Mouse (Mus musculus): Measurements from ENCODE around the gene Adh5. TPM values are rescaled to one million over a fixed set of nuclear protein-coding genes. Genes with fewer than 3 reads are reported as not detected.
"Not testable (repeated sequence)": the region's sequence is repeated elsewhere in the genome, so short reads cannot be mapped to it uniquely, and the experiment has no call there.

The Adh5 gene
- polyA plus RNA-seq, 1 experiment from 2014 or later, result 255 TPM

GRCm38 (mm10) chr3:138464573-138465147, 21.8 kb downstream of the Adh5 start:
- no peak for DNase-seq (ENCODE audit: low spot score)
- peaks cover 96% of the 10 kb centered on the region for H3K36me3 ChIP-seq
- no peaks in the 10 kb centered on the region for H3K27me3 ChIP-seq (ENCODE audit: insufficient read depth, poor library complexity, severe bottlenecking)
- no peak overlapping the region for H3K4me3 ChIP-seq
- no peaks in the 10 kb centered on the region for H3K9me3 ChIP-seq
- 86% methylated on average over 16 of the region's 16 CpGs for WGBS
- H3K4me1 ChIP-seq (replicated peaks), result no peaks in the 10 kb centered on the region
- H3K27ac ChIP-seq, result no peak overlapping the region

DNA sequence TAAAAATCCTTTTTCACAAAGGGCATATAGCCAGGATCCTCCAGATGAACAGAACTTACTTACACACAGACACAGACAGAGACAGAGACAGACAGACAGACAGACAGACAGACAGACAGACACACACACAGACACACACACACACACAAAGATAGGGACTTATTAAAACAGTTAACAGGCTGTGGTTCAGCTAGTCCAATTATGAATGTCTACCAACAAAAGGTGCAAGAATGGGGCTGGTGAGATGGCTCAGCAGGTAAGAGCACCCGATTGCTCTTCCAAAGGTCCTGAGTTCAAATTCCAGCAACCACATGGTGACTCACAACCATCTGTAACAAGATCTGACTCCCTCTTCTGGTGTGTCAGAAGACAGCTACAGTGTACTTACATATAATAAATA, 23.8 kb downstream of the Adh5 start:
- H3K4me3 ChIP-seq; DNase-seq (ENCODE audit: low spot score); H3K27ac ChIP-seq; H3K27me3 ChIP-seq (ENCODE audit: insufficient read depth, poor library complexity, severe bottlenecking); H3K4me1 ChIP-seq (replicated peaks); H3K9me3 ChIP-seq: not testable (repeated sequence)
- 91% methylated on average over 1 of the region's 1 CpGs for WGBS
- H3K36me3 ChIP-seq, result peaks cover 96% of the 10 kb centered on the region

DNA sequence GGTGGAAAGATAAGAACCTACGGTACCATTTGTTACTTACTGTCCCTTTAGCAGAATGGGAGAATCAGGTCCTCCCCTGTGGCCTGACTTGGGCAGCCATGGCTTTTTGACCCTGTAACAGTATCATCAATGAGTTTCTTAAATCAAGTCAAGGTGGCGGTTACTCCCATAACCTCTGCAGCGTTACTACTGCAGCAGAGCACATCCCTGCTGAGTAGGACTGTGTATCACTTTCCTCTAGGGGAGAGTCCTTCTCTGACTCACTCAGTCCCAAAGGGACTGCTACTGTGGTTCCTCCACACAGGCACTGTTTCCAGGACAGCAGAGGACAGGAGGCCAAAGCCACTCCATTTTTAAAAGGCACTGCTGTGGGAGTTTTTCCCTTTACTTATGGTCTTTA, 28.2 kb downstream of the Adh5 start:
- WGBS, result 82% methylated on average over 3 of the region's 3 CpGs
- DNase-seq (ENCODE audit: low spot score), result no peak
- Histone ChIP-seq H3K4me3 (no peak overlapping the region), H3K9me3 (no peaks in the 10 kb centered on the region), H3K4me1 (replicated peaks) (no peaks in the 10 kb centered on the region), H3K27ac (no peak overlapping the region), H3K36me3 (peaks cover 91% of the 10 kb centered on the region), H3K27me3 (ENCODE audit: insufficient read depth, poor library complexity, severe bottlenecking) (no peaks in the 10 kb centered on the region)

GRCm38 (mm10) chr3:138479489-138479888, 36.6 kb downstream of the Adh5 start:
- WGBS, result 94% methylated on average over 8 of the region's 8 CpGs

GRCm38 (mm10) chr3:138481526-138482284, 38.8 kb downstream of the Adh5 start:
- WGBS, result 77% methylated on average over 14 of the region's 14 CpGs
- H3K4me1 ChIP-seq (replicated peaks), result no peaks in the 10 kb centered on the region
- H3K27ac ChIP-seq, result no peak overlapping the region
- DNase-seq (ENCODE audit: low spot score), result no peak
- H3K4me3 ChIP-seq, result no peak overlapping the region
- H3K9me3 ChIP-seq, result no peaks in the 10 kb centered on the region
- peaks cover 90% of the 10 kb centered on the region for H3K36me3 ChIP-seq
- H3K27me3 ChIP-seq (ENCODE audit: insufficient read depth, poor library complexity, severe bottlenecking), result no peaks in the 10 kb centered on the region

More at GRCm38 (mm10) chr3:138479489-138479888, 36.6 kb downstream of the Adh5 start:
- no peaks in the 10 kb centered on the region for H3K9me3 ChIP-seq
- H3K27me3 ChIP-seq (ENCODE audit: insufficient read depth, poor library complexity, severe bottlenecking), result no peaks in the 10 kb centered on the region
- no peak overlapping the region for H3K4me3 ChIP-seq
- H3K27ac ChIP-seq, result no peak overlapping the region
- H3K4me1 ChIP-seq (replicated peaks), result no peaks in the 10 kb centered on the region
- DNase-seq (ENCODE audit: low spot score), result no peak
- H3K36me3 ChIP-seq, result peaks cover 86% of the 10 kb centered on the region

DNA sequence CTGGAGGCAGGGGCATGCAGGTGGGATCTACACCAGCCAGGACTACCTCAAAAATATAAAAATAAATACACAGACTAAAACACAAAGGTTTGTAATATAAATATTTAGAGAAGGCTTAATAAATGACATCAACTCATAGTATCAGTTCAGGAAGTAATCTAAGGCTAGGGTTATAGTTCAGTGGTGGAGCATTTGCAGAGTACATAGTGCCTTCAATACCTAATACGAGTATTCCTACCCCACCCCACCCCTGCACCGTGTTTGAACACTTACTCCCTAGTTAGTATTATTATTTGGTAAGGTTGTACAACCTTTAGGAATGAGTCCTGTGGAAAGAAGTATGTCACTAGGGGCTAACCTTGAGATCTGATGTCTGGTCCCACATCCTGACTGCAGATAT, 40.3 kb downstream of the Adh5 start:
- Histone ChIP-seq H3K4me3 (no peak overlapping the region), H3K9me3 (no peaks in the 10 kb centered on the region), H3K4me1 (replicated peaks) (peaks cover 7% of the 10 kb centered on the region), H3K27ac (no peak overlapping the region), H3K27me3 (ENCODE audit: insufficient read depth, poor library complexity, severe bottlenecking) (no peaks in the 10 kb centered on the region), H3K36me3 (peaks cover 86% of the 10 kb centered on the region)
- no peak for DNase-seq (ENCODE audit: low spot score)
- 92% methylated on average over 2 of the region's 2 CpGs for WGBS

DNA sequence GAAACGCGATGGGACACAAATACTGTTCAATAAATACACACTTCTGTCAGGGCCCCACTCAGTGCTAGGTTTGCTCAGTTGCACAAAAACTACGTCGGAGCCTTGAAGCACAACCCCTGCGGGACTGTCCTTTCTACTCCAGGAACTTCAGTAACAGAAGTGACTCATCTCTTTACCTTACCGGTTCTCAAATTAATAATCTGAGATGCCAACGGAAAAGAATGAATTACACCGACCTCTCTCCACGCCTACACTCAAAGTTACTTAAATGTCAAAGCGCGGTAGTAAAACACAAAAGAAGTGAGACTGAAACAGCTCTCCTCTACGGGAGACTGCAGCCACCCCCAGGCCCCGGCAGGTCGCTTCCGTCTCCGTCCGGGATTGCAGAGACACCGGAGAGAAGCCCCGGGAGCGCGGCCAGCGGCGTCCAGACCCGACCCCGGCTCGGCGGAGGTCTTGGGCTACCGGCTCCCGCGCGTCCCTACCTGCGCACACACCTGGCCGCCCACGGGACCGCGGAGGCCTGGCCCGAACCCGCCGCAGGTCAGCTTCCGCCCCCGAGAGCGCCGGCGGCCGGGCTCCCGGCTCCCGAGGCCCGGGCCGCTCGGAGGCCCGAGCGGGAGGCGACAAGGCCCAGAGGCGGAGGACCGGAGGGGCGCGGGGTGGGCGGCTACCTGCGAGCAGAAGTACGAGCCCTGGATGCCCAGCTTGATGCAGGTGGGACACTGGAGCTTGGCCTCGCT, 45.9 kb downstream of the Adh5 start:
- WGBS, result under 1% methylated on average over 61 of the region's 61 CpGs
- peaks cover 36% of the 10 kb centered on the region for H3K36me3 ChIP-seq
- no peaks in the 10 kb centered on the region for H3K27me3 ChIP-seq (ENCODE audit: insufficient read depth, poor library complexity, severe bottlenecking)
- H3K27ac ChIP-seq, result peak overlapping the region; percentile 94
- DNase-seq (ENCODE audit: low spot score), result no peak
- H3K9me3 ChIP-seq, result no peaks in the 10 kb centered on the region
- H3K4me3 ChIP-seq, result peak overlapping the region; percentile 92
- peaks cover 14% of the 10 kb centered on the region for H3K4me1 ChIP-seq (replicated peaks)

DNA sequence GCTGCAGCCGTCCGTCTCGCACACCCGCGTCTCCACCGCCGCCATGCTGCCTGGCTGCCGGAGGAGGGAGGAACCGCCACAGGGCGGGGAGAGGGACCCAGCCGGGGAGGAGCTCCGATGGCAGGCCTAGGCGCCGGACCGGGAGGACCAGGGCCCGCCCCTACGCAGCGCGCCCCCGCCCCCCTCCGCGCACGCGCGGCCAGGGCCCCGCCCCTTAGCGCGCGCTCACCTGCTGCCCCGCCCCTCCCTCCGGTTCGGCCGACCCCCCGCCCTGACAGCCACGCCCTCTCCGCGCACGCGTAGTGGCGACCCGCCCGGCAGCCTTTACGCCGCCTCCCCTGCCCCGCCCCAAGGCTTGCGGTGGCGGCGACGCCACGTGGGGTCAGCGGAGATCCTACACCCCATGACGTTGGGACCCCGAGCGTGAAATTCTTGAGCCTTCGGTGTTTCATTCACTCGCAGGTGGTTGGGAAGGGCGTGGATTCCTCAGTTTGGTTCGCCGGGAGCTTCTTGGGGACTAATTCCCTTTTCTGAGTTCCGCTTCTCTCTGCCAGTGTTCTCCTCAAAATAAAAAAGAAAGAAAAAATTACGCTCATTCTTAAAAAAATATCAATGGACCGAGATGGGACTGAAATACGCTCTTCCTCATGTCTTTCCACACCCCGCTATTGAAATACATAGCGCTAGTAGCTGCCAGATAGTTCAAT, 46.6 kb downstream of the Adh5 start, which contains the start of gene Metap1:
Metap1 (minus strand) TSS at position 189 of the 707 bp plus-strand sequence.
- Histone ChIP-seq H3K9me3 (no peaks in the 10 kb centered on the region), H3K4me1 (replicated peaks) (peaks cover 14% of the 10 kb centered on the region), H3K4me3 (peak within 1 kb of the TSS; percentile 92), H3K27me3 (ENCODE audit: insufficient read depth, poor library complexity, severe bottlenecking) (no peaks in the 10 kb centered on the region), H3K27ac (peak within 1 kb of the TSS; percentile 94), H3K36me3 (peaks cover 29% of the 10 kb centered on the region)
- peak; percentile 97 for DNase-seq (ENCODE audit: low spot score)
- under 1% methylated on average over 54 of the region's 65 CpGs for WGBS

DNA sequence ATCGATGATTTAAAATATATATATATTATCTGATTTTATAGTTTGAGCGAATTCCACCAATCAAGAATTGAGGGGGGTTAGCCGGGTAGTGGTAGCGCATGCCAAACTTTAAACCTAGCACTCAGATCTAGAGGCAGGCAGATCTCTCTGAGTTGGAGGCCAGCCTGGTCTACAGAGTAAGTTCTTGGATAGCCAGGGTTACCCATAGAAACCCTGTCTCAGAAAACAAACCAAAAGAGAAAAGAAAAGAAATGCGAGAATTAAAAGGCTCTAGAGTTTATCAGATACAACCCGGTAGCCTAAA, 47.1 kb downstream of the Adh5 start:
- peak overlapping the region; percentile 94 for H3K27ac ChIP-seq
- 30% methylated on average over 6 of the region's 6 CpGs for WGBS

GRCm38 (mm10) chr3:138493668-138494067, 50.8 kb downstream of the Adh5 start:
- no peak for DNase-seq (ENCODE audit: low spot score)
- whole genome bisulfite sequencing, result 87% methylated on average over 3 of the region's 3 CpGs

More for the DNA sequence above, 47.1 kb downstream of the Adh5 start:
- DNase-seq (ENCODE audit: low spot score), result no peak
- Histone ChIP-seq H3K27me3 (ENCODE audit: insufficient read depth, poor library complexity, severe bottlenecking) (no peaks in the 10 kb centered on the region), H3K36me3 (peaks cover 24% of the 10 kb centered on the region), H3K4me3 (peak overlapping the region; percentile 92), H3K9me3 (no peaks in the 10 kb centered on the region), H3K4me1 (replicated peaks) (peaks cover 14% of the 10 kb centered on the region)

DNA sequence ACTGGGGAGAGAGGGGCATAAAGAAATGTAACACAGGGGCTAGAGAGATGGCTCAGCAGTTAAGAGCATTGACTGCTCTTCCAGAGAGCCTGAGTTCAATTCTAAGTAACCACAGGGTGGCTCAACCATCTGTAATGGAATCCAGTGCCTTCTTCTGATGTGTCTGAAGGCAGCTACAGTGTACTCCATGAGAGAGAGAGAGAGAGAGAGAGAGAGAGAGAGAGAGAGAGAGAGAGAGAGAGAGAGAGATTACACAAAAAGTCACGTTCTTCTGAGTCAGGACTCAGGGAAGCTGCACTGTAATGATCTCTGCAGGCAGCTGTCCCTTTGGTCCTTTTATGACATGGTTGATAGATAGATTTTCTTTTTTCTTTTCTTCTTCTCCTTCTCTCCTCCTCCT, 51.7 kb downstream of the Adh5 start:
- no peak for DNase-seq (ENCODE audit: low spot score)
- H3K36me3 ChIP-seq, result no peaks in the 10 kb centered on the region
- WGBS, result 56% methylated on average over 1 of the region's 1 CpGs
- no peak overlapping the region for H3K27ac ChIP-seq
- H3K4me3 ChIP-seq, result no peak overlapping the region
- no peaks in the 10 kb centered on the region for H3K9me3 ChIP-seq
- no peaks in the 10 kb centered on the region for H3K27me3 ChIP-seq (ENCODE audit: insufficient read depth, poor library complexity, severe bottlenecking)
- peaks cover 19% of the 10 kb centered on the region for H3K4me1 ChIP-seq (replicated peaks)

More at GRCm38 (mm10) chr3:138493668-138494067, 50.8 kb downstream of the Adh5 start:
- peaks cover 10% of the 10 kb centered on the region for H3K4me1 ChIP-seq (replicated peaks)
- H3K27ac ChIP-seq, result no peak overlapping the region
- H3K27me3 ChIP-seq (ENCODE audit: insufficient read depth, poor library complexity, severe bottlenecking), result no peaks in the 10 kb centered on the region
- no peaks in the 10 kb centered on the region for H3K9me3 ChIP-seq
- no peaks in the 10 kb centered on the region for H3K36me3 ChIP-seq
- no peak overlapping the region for H3K4me3 ChIP-seq

DNA sequence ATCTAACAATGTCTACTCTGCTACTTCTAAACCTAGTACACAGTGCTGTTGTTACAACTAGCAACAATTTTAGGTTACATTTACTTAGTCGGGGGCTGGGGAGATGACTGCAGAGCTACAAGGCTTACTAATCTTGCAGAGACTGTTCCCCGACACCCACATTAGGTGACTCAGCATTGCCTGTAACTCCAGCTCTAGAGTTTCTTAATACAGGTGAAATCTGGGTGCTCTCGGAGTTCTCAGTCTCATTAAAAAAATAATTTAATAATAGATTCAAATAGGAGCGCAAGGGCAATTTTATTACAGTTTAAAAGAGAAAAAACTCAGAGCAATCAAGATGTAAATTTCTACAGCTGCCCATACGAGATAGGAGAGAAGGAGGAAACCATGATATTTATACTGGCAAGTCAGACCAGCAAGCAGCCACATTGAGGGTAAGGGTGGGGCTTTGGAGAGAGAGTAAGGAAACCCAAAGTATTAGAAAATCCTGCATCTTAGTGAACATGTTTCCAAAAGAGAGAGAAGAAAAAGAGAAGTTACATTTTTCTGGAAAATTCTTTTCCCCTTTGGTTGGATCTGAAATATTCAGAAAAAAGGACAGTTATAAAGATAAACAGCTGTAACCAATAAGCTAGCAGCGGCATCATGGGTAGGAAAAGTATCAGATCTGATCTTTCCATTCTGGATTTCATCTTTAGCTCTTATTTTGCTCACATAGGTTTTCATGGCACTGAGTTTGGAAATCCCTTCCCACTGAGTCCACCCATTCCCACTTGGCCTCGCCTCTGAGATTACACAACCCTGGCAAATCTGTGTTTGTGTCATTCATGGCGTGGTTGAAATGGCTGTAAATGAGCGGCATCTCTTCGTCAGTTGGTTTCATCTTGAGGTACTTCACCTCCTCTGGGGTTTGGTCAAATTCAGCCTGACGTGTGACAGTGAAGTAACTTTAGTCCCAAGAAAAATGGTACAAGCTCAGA, 52.6 kb downstream of the Adh5 start:
- no peaks in the 10 kb centered on the region for H3K27me3 ChIP-seq (ENCODE audit: insufficient read depth, poor library complexity, severe bottlenecking)
- no peak overlapping the region for H3K4me3 ChIP-seq
- no peaks in the 10 kb centered on the region for H3K9me3 ChIP-seq
- H3K27ac ChIP-seq, result no peak overlapping the region
- WGBS, result 87% methylated on average over 11 of the region's 11 CpGs
- DNase-seq (ENCODE audit: low spot score), result no peak
- no peaks in the 10 kb centered on the region for H3K36me3 ChIP-seq
- peaks cover 25% of the 10 kb centered on the region for H3K4me1 ChIP-seq (replicated peaks)
